ENCODE assay signal across 9 mouse cellular contexts in the genomic region with DNA sequence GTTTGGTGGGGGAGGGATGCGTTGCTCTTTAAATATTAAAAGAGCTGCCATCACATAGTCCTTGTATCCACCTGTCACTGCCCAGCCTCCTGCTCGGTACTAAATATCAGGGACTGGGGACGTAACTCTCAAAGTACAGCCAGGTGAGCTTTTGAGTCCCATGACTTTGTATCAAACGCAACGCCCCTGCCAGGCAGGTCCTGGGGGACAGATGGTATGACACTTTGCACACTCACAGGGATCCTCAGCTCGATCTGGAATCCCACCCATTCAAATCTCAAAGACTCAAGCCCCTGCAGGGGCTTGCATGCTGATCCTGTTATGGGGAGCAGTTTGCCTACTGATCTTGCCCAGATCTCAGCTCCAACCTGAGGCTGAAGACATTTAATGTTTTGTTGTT. TPM values are rescaled to one million over a fixed set of nuclear protein-coding genes. Genes with fewer than 3 reads are reported as not detected.
DNase-seq lines count a peak whose midpoint lies in the region; ATAC-seq lines count a peak whose summit lies in the region.
"Had no signal": no experiment of that assay in that cellular context is flagged by ENCODE, and none has a peak within 500 bp of the region (broad histone marks: within the 10 kb centered on the region; RNA-seq: fewer than 3 reads in every experiment).

No protein-coding gene starts in this region.

- H3K27me3 ChIP-seq in heart, embryonic 14.5 days (ENCODE audit: control insufficient read depth, insufficient read depth, low read length): no peaks in the 10 kb centered on the region
- H3K27me3 ChIP-seq in midbrain, embryonic 13.5 days: no peaks in the 10 kb centered on the region
- no peaks in the 10 kb centered on the region for H3K27me3 ChIP-seq in midbrain, embryonic 11.5 days (ENCODE audit: control insufficient read depth, insufficient read depth, low read length)
- no peaks in the 10 kb centered on the region for H3K27me3 ChIP-seq in hindbrain, embryonic 15.5 days
- H3K27me3 ChIP-seq in neural tube, embryonic 15.5 days (replicated peaks): no peaks in the 10 kb centered on the region

- no peak overlapping the region for H3K9ac ChIP-seq in heart, embryonic 14.5 days (ENCODE audit: low read length)
- no peak overlapping the region for H3K9ac ChIP-seq in midbrain, embryonic 13.5 days (replicated peaks)
- H3K9ac ChIP-seq in midbrain, embryonic 11.5 days (ENCODE audit: low read length): no peak overlapping the region
- no peak overlapping the region for H3K9ac ChIP-seq in hindbrain, embryonic 15.5 days
- no peak overlapping the region for H3K9ac ChIP-seq in neural tube, embryonic 15.5 days (replicated peaks)

- no peaks in the 10 kb centered on the region for H3K9me3 ChIP-seq in heart, embryonic 14.5 days (ENCODE audit: control insufficient read depth, low read length)
- H3K9me3 ChIP-seq in midbrain, embryonic 13.5 days: no peaks in the 10 kb centered on the region
- H3K9me3 ChIP-seq in midbrain, embryonic 11.5 days (ENCODE audit: control insufficient read depth, low read length): no peaks in the 10 kb centered on the region
- H3K9me3 ChIP-seq in hindbrain, embryonic 15.5 days: no peaks in the 10 kb centered on the region
- H3K9me3 ChIP-seq in neural tube, embryonic 15.5 days (replicated peaks): no peaks in the 10 kb centered on the region

- H3K36me3 ChIP-seq in heart, embryonic 14.5 days (ENCODE audit: control insufficient read depth, insufficient read depth, low read length): no peaks in the 10 kb centered on the region
- H3K36me3 ChIP-seq in midbrain, embryonic 13.5 days: no peaks in the 10 kb centered on the region
- H3K36me3 ChIP-seq in midbrain, embryonic 11.5 days (ENCODE audit: control insufficient read depth, insufficient read depth, low read length): no peaks in the 10 kb centered on the region
- no peaks in the 10 kb centered on the region for H3K36me3 ChIP-seq in hindbrain, embryonic 15.5 days
- H3K36me3 ChIP-seq in neural tube, embryonic 15.5 days: no peaks in the 10 kb centered on the region

- WGBS in heart, embryonic 14.5 days: 73% methylated on average over 6 of the region's 6 CpGs
- 77% methylated on average over 6 of the region's 6 CpGs for WGBS in midbrain, embryonic 13.5 days
- WGBS in midbrain, embryonic 11.5 days: 74% methylated on average over 6 of the region's 6 CpGs
- 77% methylated on average over 6 of the region's 6 CpGs for WGBS in hindbrain, embryonic 15.5 days
- WGBS in neural tube, embryonic 15.5 days: 77% methylated on average over 6 of the region's 6 CpGs

- no peak overlapping the region for H3K4me3 ChIP-seq in heart, embryonic 14.5 days (ENCODE audit: control insufficient read depth in 1 of 2, insufficient read depth in 1 of 2, low read depth in 1 of 2, low read length in 2 of 2)
- H3K4me3 ChIP-seq in midbrain, embryonic 13.5 days (replicated peaks): 0 out of 2 replicates have a peak overlapping the region, but pooled peaks have one; percentile 35
- no peak overlapping the region for H3K4me3 ChIP-seq in midbrain, embryonic 11.5 days (ENCODE audit: low read depth, low read length)
- H3K4me3 ChIP-seq in hindbrain, embryonic 15.5 days: no peak overlapping the region
- no peak overlapping the region for H3K4me3 ChIP-seq in neural tube, embryonic 15.5 days (replicated peaks)

- no peak for DNase-seq in heart, adult 18-20 months
- DNase-seq in midbrain, embryonic 11.5 days (ENCODE audit: low spot score, missing footprints): no peak
- no peak for DNase-seq in cerebellum, adult 18-20 months

- peaks cover 7 to 10% of the 10 kb centered on the region in 2 experiments; a peak in 3 of 4 replicates for H3K4me1 ChIP-seq in heart, embryonic 14.5 days (ENCODE audit: control insufficient read depth in 2 of 2, insufficient read depth in 2 of 2, low read length in 2 of 2)
- H3K4me1 ChIP-seq in midbrain, embryonic 13.5 days (replicated peaks): no peaks in the 10 kb centered on the region
- H3K4me1 ChIP-seq in midbrain, embryonic 11.5 days (ENCODE audit: control insufficient read depth, insufficient read depth, low read length): no peaks in the 10 kb centered on the region
- no peaks in the 10 kb centered on the region for H3K4me1 ChIP-seq in hindbrain, embryonic 15.5 days (replicated peaks)
- no peaks in the 10 kb centered on the region for H3K4me1 ChIP-seq in neural tube, embryonic 15.5 days

- ATAC-seq in heart, embryonic 14.5 days (ENCODE audit: insufficient number of reproducible peaks, insufficient read depth, low FRiP score, low read depth): no peak
- peak; percentile 48 for ATAC-seq in midbrain, embryonic 13.5 days
- no peak for ATAC-seq in midbrain, embryonic 11.5 days (ENCODE audit: low FRiP score)
- ATAC-seq in hindbrain, embryonic 15.5 days (ENCODE audit: low FRiP score, low read depth): peak; percentile 39; the same call in 1 of the 2 replicates
- ATAC-seq in neural tube, embryonic 15.5 days (ENCODE audit: low FRiP score): peak; percentile 33; the same call in 1 of the 2 replicates
- ATAC-seq: intestine, postnatal 0 days had no signal

- no peak overlapping the region for H3K27ac ChIP-seq in heart, embryonic 14.5 days (replicated peaks in 1 of 2; ENCODE audit: control insufficient read depth in 1 of 2, insufficient read depth in 1 of 2, low read depth in 2 of 2, low read length in 2 of 2)
- no peak overlapping the region for H3K27ac ChIP-seq in midbrain, embryonic 13.5 days
- no peak overlapping the region for H3K27ac ChIP-seq in midbrain, embryonic 11.5 days (ENCODE audit: low read depth, low read length)
- H3K27ac ChIP-seq in hindbrain, embryonic 15.5 days (replicated peaks): no peak overlapping the region
- no peak overlapping the region for H3K27ac ChIP-seq in neural tube, embryonic 15.5 days (replicated peaks)
- H3K27ac ChIP-seq: left cerebral cortex, adult 2 months had no signal

- H3K4me2 ChIP-seq in heart, embryonic 14.5 days (ENCODE audit: low read length): peak overlapping the region; percentile 54
- peak overlapping the region; percentile 54 for H3K4me2 ChIP-seq in midbrain, embryonic 13.5 days (replicated peaks)
- H3K4me2 ChIP-seq in midbrain, embryonic 11.5 days: no peak overlapping the region
- 0 out of 2 replicates have a peak overlapping the region, but pooled peaks have one; percentile 57 for H3K4me2 ChIP-seq in hindbrain, embryonic 15.5 days
- H3K4me2 ChIP-seq in neural tube, embryonic 15.5 days: peak overlapping the region; percentile 59

RNA-seq across cellular contexts. Expression of a gene that starts 2.7 kb away (rescaled TPM):
- 0.31 and 0.98 TPM in 2 replicates for polyA plus RNA-seq in heart, embryonic 14.5 days (2014; fragmentation: Nextera tagmentation; extraction: Ambion mirVana)
- 10 to 100 TPM; 42.7 to 47.8 TPM for total RNA-seq in heart, adult 18-20 months (2021)
- polyA plus RNA-seq in midbrain, embryonic 13.5 days (2015; fragmentation: Nextera tagmentation; extraction: Ambion mirVana): 0.10 TPM in 1 of 2 replicates, not detected in the other
- polyA plus RNA-seq in midbrain, embryonic 11.5 days (2014; fragmentation: Nextera tagmentation; extraction: Ambion mirVana): not detected in 2 replicates
- 0.08 and 0.22 TPM in 2 replicates for polyA plus RNA-seq in hindbrain, embryonic 15.5 days (2015; fragmentation: Nextera tagmentation; extraction: Ambion mirVana)
- 0.49 and 0.55 TPM in 2 replicates for polyA plus RNA-seq in neural tube, embryonic 15.5 days (2015; fragmentation: Nextera tagmentation; extraction: Ambion mirVana)

RNA-seq across cellular contexts. Expression of a gene that starts 13.8 kb away (rescaled TPM):
- 33.4 and 37.3 TPM in 2 replicates for polyA plus RNA-seq in heart, embryonic 14.5 days (2014; fragmentation: Nextera tagmentation; extraction: Ambion mirVana)
- 10 to 100 TPM; 70.0 to 75.1 TPM for total RNA-seq in heart, adult 18-20 months (2021)
- polyA plus RNA-seq in midbrain, embryonic 13.5 days (2015; fragmentation: Nextera tagmentation; extraction: Ambion mirVana): 17.2 and 18.1 TPM in 2 replicates
- 26.6 and 26.7 TPM in 2 replicates for polyA plus RNA-seq in midbrain, embryonic 11.5 days (2014; fragmentation: Nextera tagmentation; extraction: Ambion mirVana)
- 18.6 and 20.2 TPM in 2 replicates for polyA plus RNA-seq in hindbrain, embryonic 15.5 days (2015; fragmentation: Nextera tagmentation; extraction: Ambion mirVana)
- polyA plus RNA-seq in neural tube, embryonic 15.5 days (2015; fragmentation: Nextera tagmentation; extraction: Ambion mirVana): 18.8 and 19.5 TPM in 2 replicates

Comparison
In these comparisons a context has a peak if more than half of its experiments do, and no peak if none do; other contexts are left out.
1. ATAC-seq: peak in midbrain, embryonic 13.5 days (single experiment), hindbrain, embryonic 15.5 days (single experiment) and neural tube, embryonic 15.5 days (single experiment); none in heart, embryonic 14.5 days (single experiment) and midbrain, embryonic 11.5 days (single experiment).